26 mouse cellular contexts compared by ENCODE assay signal in genomic region chr17:15748022-15748421, GRCm38 (mm10).
"Had no signal": no experiment of that assay in that cellular context is flagged by ENCODE, and none has a peak within 500 bp of the region (broad histone marks: within the 10 kb centered on the region; RNA-seq: fewer than 3 reads in every experiment).

No protein-coding gene starts in this region.

- H3K9ac ChIP-seq: heart, embryonic 13.5 days; heart, embryonic 15.5 days; hindbrain, embryonic 13.5 days; hindbrain, embryonic 15.5 days; intestine, embryonic 15.5 days; kidney, embryonic 15.5 days; limb, embryonic 13.5 days; limb, embryonic 15.5 days; liver, embryonic 12.5 days; liver, embryonic 14.5 days had no signal

- H3K9me3 ChIP-seq: heart, embryonic 13.5 days; heart, embryonic 15.5 days; hindbrain, embryonic 13.5 days; hindbrain, embryonic 15.5 days; intestine, embryonic 15.5 days; kidney, embryonic 15.5 days; limb, embryonic 13.5 days; limb, embryonic 15.5 days; liver, embryonic 12.5 days had no signal

- DNase-seq: gastrocnemius, postnatal 14 days; gastrocnemius, postnatal 36 days; heart, adult 18-20 months; heart, postnatal 14 days; heart, postnatal 36 days; kidney, adult 11 months; kidney, adult 2 months; kidney, adult 9 months; kidney, postnatal 14 days; kidney, postnatal 36 days; layer of hippocampus, adult 9-11 months; layer of hippocampus, postnatal 36 days; left cerebral cortex, postnatal 4 days had no signal

- H3K27me3 ChIP-seq: heart, embryonic 13.5 days; heart, embryonic 15.5 days; hindbrain, embryonic 13.5 days; hindbrain, embryonic 15.5 days; intestine, embryonic 15.5 days; kidney, embryonic 15.5 days; limb, embryonic 13.5 days; limb, embryonic 15.5 days; liver, embryonic 12.5 days had no signal

- ATAC-seq: inflammation-experienced regulatory T-cells, adult 6 months; intestine, embryonic 15.5 days; liver, embryonic 12.5 days had no signal

- H3K4me3 ChIP-seq: heart, embryonic 13.5 days; heart, embryonic 15.5 days; hindbrain, embryonic 13.5 days; hindbrain, embryonic 15.5 days; intestine, embryonic 15.5 days; kidney, embryonic 15.5 days; limb, embryonic 13.5 days; limb, embryonic 15.5 days; liver, embryonic 12.5 days had no signal

- H3K27ac ChIP-seq: heart, embryonic 13.5 days; heart, embryonic 15.5 days; hindbrain, embryonic 13.5 days; hindbrain, embryonic 15.5 days; intestine, embryonic 15.5 days; kidney, embryonic 15.5 days; kidney, postnatal 0 days; limb, embryonic 13.5 days; limb, embryonic 15.5 days; liver, embryonic 12.5 days; liver, embryonic 14.5 days had no signal

- H3K4me1 ChIP-seq: hindbrain, embryonic 13.5 days; hindbrain, embryonic 15.5 days; intestine, embryonic 15.5 days; kidney, embryonic 15.5 days; limb, embryonic 15.5 days had no signal

- H3K4me2 ChIP-seq: heart, embryonic 11.5 days; heart, embryonic 13.5 days; heart, embryonic 15.5 days; hindbrain, embryonic 13.5 days; hindbrain, embryonic 15.5 days; intestine, embryonic 15.5 days; kidney, embryonic 15.5 days; limb, embryonic 13.5 days; limb, embryonic 15.5 days; liver, embryonic 12.5 days had no signal
